In the genomic region with DNA sequence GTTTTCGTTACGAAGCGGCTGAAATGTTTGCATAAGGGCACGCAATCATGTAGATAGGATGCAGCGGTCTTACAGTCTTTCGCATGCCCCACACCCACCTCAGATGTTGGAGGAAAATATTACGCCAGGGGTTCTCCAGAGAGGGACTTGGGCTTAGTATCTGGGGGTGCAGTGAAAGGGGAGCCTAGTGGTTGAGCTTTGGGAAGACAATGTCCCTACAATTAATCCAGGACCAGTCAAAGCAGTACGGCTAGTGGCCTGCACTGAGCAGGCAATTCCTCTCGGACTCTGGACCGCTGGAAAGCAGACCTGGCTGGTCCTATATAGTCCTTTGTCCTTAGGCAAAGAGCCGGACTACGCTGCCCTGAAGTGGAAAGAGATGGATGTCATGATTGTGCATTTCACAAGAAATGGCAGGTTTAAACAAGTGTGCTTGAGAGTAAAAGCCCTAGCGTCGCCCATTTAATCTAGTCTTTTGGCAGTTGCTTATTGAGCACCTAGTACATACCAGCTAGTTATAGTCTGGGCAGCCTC, we compare ENCODE assay signal across 8 mouse cellular contexts. TPM values are rescaled to one million over a fixed set of nuclear protein-coding genes. Genes with fewer than 3 reads are reported as not detected.
DNase-seq lines count a peak whose midpoint lies in the region; ATAC-seq lines count a peak whose summit lies in the region.

No protein-coding gene starts in this region.

- peak; percentile 91 for DNase-seq in heart, adult 11 months
- no peak for DNase-seq in heart, postnatal 4 days
- peak; percentile 11 for DNase-seq in thymus, postnatal 4 days
- DNase-seq in thymus, adult 18-20 months: no peak
- DNase-seq in liver, embryonic 11.5 days (ENCODE audit: low spot score): no peak
- DNase-seq in adrenal gland, adult 18-20 months (ENCODE audit: low spot score in 2 of 2): no peak
- DNase-seq in layer of hippocampus, adult 11-12 months (ENCODE audit: low spot score): no peak
- no peak for DNase-seq in spleen, adult 18-20 months

- H3K9ac ChIP-seq in liver, embryonic 11.5 days (ENCODE audit: low read depth, low read length): peak overlapping the region; percentile 63; the same call in 1 of the 2 replicates

- H3K4me1 ChIP-seq in liver, embryonic 11.5 days (replicated peaks; ENCODE audit: control insufficient read depth, insufficient read depth, low read length): peaks cover 26% of the 10 kb centered on the region

- H3K4me2 ChIP-seq in liver, embryonic 11.5 days: peak overlapping the region; percentile 100

- ATAC-seq in liver, embryonic 11.5 days (replicated peaks; ENCODE audit: low FRiP score): no peak

- WGBS in liver, embryonic 11.5 days: 25% methylated on average over 14 of the region's 14 CpGs

- H3K36me3 ChIP-seq in liver, embryonic 11.5 days (ENCODE audit: control insufficient read depth, insufficient read depth, low read length): peaks cover 4% of the 10 kb centered on the region; the same call in 1 of the 2 replicates

- peak overlapping the region; percentile 72 for H3K4me3 ChIP-seq in liver, embryonic 11.5 days (ENCODE audit: low read depth, low read length)

- H3K9me3 ChIP-seq in liver, embryonic 11.5 days (ENCODE audit: control insufficient read depth, low read length): no peaks in the 10 kb centered on the region

- H3K27ac ChIP-seq in liver, embryonic 11.5 days (ENCODE audit: low read depth, low read length): 0 out of 2 replicates have a peak overlapping the region, but pooled peaks have one; percentile 49

- peaks cover 54% of the 10 kb centered on the region for H3K27me3 ChIP-seq in liver, embryonic 11.5 days (replicated peaks; ENCODE audit: control insufficient read depth, insufficient read depth, low read length)

RNA-seq across cellular contexts. Expression of a gene that starts 0.4 kb away (rescaled TPM):
- 1 to 10 TPM; 5.5 to 7.2 TPM for total RNA-seq in heart, postnatal 4 days (2021)
- polyA plus RNA-seq in liver, embryonic 11.5 days (2014; fragmentation: Nextera tagmentation; extraction: Ambion mirVana): 15.7 and 16.4 TPM in 2 replicates
- 10 to 100 TPM in 1 of 2 experiments, 1 to 10 TPM in 1; 8.8 to 10.3 TPM for total RNA-seq in adrenal gland, adult 18-20 months (2021)

RNA-seq across cellular contexts. Expression of a gene that starts 0.6 kb away (rescaled TPM):
- 1 to 10 TPM; 1.7 to 2.1 TPM for total RNA-seq in heart, postnatal 4 days (2021)
- 11.9 and 12.4 TPM in 2 replicates for polyA plus RNA-seq in liver, embryonic 11.5 days (2014; fragmentation: Nextera tagmentation; extraction: Ambion mirVana)
- total RNA-seq in adrenal gland, adult 18-20 months (2021): 1 to 10 TPM; 7.5 to 9.2 TPM

RNA-seq across cellular contexts. Expression of a gene that starts 10.9 kb away (rescaled TPM):
- 100 to 1,000 TPM in 1 of 2 experiments, 10 to 100 TPM in 1; 98.8 to 108 TPM for total RNA-seq in heart, postnatal 4 days (2021)
- 151 and 153 TPM in 2 replicates for polyA plus RNA-seq in liver, embryonic 11.5 days (2014; fragmentation: Nextera tagmentation; extraction: Ambion mirVana)
- 10 to 100 TPM; 72.1 to 77.9 TPM for total RNA-seq in adrenal gland, adult 18-20 months (2021)

RNA-seq across cellular contexts. Expression of a gene that starts 13.3 kb away (rescaled TPM):
- total RNA-seq in heart, postnatal 4 days (2021): 1 to 10 TPM; 3.1 to 4.2 TPM
- 21.9 and 25.4 TPM in 2 replicates for polyA plus RNA-seq in liver, embryonic 11.5 days (2014; fragmentation: Nextera tagmentation; extraction: Ambion mirVana)
- 1 to 10 TPM; 9.3 to 9.4 TPM for total RNA-seq in adrenal gland, adult 18-20 months (2021)

RNA-seq across cellular contexts. Expression of a gene that starts 22.5 kb away (rescaled TPM):
- total RNA-seq in heart, postnatal 4 days (2021): under 1 TPM in 1 of 2 experiments, not detected in 1; 0.18 TPM
- polyA plus RNA-seq in liver, embryonic 11.5 days (2014; fragmentation: Nextera tagmentation; extraction: Ambion mirVana): 0.87 and 1.5 TPM in 2 replicates
- 1 to 10 TPM; 1.2 TPM for total RNA-seq in adrenal gland, adult 18-20 months (2021)

Comparison
In these comparisons a context has a peak if more than half of its experiments do, and no peak if none do; other contexts are left out.
1. DNase-seq: peak in heart, adult 11 months (single experiment) and thymus, postnatal 4 days (single experiment); none in heart, postnatal 4 days (single experiment), thymus, adult 18-20 months (0 of 2), liver, embryonic 11.5 days (single experiment), adrenal gland, adult 18-20 months (0 of 2), layer of hippocampus, adult 11-12 months (single experiment) and spleen, adult 18-20 months (0 of 2).